Mouse (Mus musculus) heart, postnatal 0 days (tissue): Measurements from ENCODE around the gene Map1lc3b. TPM values are rescaled to one million over a fixed set of nuclear protein-coding genes. Genes with fewer than 3 reads are reported as not detected.

Experiments
- ATAC-seq: fragments of 200-750 bp; cut with Nextera tagmentation; 2 replicates; pipeline ENCODE4 v1.8.0; 2017; ENCODE audit warnings: low read depth, moderate number of reproducible peaks, moderate library complexity; ENCODE audit not compliant: insufficient read depth
- DNase-seq: peaks from one replicate; pipeline ENCODE4 v3.0.0-alpha.2; 2016; ENCODE audit warnings: low spot score
- H3K27ac ChIP-seq: fragments of 300-500 bp; sonication (generic); 2 replicates; pipeline ENCODE4 v1.5.1; 2014; ENCODE audit warnings: low read depth, mild to moderate bottlenecking
- H3K27me3 ChIP-seq: fragments of 300-500 bp; sonication (generic); 2 replicates; pipeline ENCODE4 v1.6.1; 2014; ENCODE audit warnings: low read length, mixed read lengths; ENCODE audit not compliant: control insufficient read depth, insufficient read depth
- H3K36me3 ChIP-seq: fragments of 300-500 bp; sonication (generic); replicated peaks from 2 replicates; pipeline ENCODE4 v1.6.1; 2014; ENCODE audit warnings: low read length, mixed read lengths; ENCODE audit not compliant: control insufficient read depth, insufficient read depth
- H3K4me1 ChIP-seq: fragments of 300-500 bp; sonication (generic); 2 replicates; pipeline ENCODE4 v1.6.1; 2014; ENCODE audit warnings: antibody characterized with exemption; ENCODE audit not compliant: control insufficient read depth, insufficient read depth
- H3K4me2 ChIP-seq: fragments of 300-500 bp; sonication (generic); 2 replicates; pipeline ENCODE4 v1.6.1; 2014; ENCODE audit warnings: low read depth, mild to moderate bottlenecking, low read length, moderate library complexity
- H3K4me3 ChIP-seq: fragments of 300-500 bp; sonication (generic); 2 replicates; pipeline ENCODE4 v1.5.1; 2014; ENCODE audit warnings: low read depth, low read length
- H3K9ac ChIP-seq: fragments of 300-500 bp; sonication (generic); replicated peaks from 2 replicates; pipeline ENCODE4 v1.6.1; 2014; ENCODE audit warnings: low read depth, low read length, mixed read lengths
- H3K9me3 ChIP-seq: fragments of 300-500 bp; sonication (generic); replicated peaks from 2 replicates; pipeline ENCODE4 v1.6.1; 2016; ENCODE audit warnings: low read length; ENCODE audit not compliant: control insufficient read depth
- CTCF ChIP-seq: IDR thresholded peaks from 2 replicates; pipeline ENCODE4 v1.5.1; 2016; ENCODE audit warnings: antibody characterized with exemption, control low read depth, low read depth
- EP300 ChIP-seq: IDR thresholded peaks from 2 replicates; pipeline ENCODE4 v1.6.1; 2016; ENCODE audit warnings: antibody characterized with exemption, low read depth
- WGBS: fragments of 180-500 bp; shearing (Covaris S2); extraction: QIAGEN DNeasy Blood & Tissue Kit; methylation state at CpG from one replicate; pipeline ENCODE4 v1.1.7; 2014; 5-methylcytosine and 5-hydroxymethylcytosine counted together
- polyA plus RNA-seq: library from polyadenylated mRNA; unstranded; fragments of >200 nt; fragmentation: Nextera tagmentation; extraction: Ambion mirVana; gene quantifications from 2 replicates; pipeline ENCODE4 v1.2.1, GENCODE M21; 2015
- total RNA-seq: library from RNA; depleted of rRNA; stranded (reverse); fragments of >200 nt; gene quantifications from 2 replicates; pipeline ENCODE4 v1.2.3, GENCODE M21; 2014; ENCODE audit warnings: low replicate concordance; rRNA removed

Map1lc3b gene
- total RNA-seq (186 and 191 TPM in 2 replicates), polyA plus RNA-seq (313 and 342 TPM in 2 replicates)

DNA sequence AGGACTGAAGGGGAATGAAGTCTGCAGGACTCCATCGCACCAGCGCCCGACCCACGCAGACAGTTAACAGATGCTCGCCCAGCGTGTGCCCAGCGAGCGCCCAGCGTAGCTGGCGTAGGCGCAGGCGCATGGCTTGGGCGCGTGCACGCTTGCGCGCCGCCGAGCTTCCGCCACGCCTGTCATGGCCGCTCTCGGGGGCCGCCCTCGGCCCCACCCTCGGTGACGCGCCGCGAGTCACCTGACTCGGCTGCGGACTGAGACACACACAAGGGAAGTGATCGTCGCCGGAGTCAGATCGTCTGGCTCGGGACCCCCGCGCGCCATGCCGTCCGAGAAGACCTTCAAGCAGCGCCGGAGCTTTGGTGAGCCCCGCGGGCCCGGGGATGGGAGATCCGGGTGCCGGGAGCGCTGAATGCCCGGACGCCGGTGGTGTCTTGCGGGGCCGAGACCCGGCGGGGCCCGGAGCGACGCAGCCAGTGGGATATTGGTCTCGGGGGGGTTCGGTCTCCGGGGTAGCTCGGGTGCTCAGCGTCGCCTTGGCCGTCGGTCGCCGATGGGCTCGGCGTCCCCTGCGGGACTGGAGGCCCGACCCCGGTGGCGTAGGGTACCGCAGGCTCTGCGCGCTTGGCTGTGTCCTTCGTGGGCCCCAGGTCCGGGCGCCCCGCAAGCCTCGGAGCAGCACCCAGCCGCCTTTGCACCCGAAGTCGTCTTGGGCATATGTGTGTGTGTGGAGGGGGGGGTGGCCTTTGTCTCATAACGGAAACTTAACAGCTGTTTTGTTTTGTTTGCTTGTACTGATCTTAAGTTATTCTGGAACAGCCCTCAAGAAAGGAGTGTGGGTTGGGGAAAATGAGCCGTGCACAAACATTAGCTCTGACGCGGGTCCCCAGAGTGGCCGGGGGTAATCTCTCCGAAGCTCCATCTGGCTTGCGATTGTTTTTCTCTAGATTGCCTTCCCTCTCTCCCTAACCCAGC lies at the start of gene Map1lc3b:
Map1lc3b (plus strand) TSS at position 159 of the 975 bp plus-strand sequence.
- ATAC-seq (peak; percentile 86), DNase-seq (peak; percentile 88)
- 1% methylated on average over 94 of the region's 94 CpGs for WGBS
- no peaks in the 10 kb centered on the region for H3K27me3 ChIP-seq
- H3K4me3 ChIP-seq, result peak within 1 kb of the TSS; percentile 99
- H3K27ac ChIP-seq, result peak within 1 kb of the TSS; percentile 87
- peak within 1 kb of the TSS; percentile 98 for H3K9ac ChIP-seq
- H3K36me3 ChIP-seq, result peaks cover 20% of the 10 kb centered on the region
- peak within 1 kb of the TSS; percentile 86 for H3K4me2 ChIP-seq
- H3K9me3 ChIP-seq, result no peaks in the 10 kb centered on the region
- H3K4me1 ChIP-seq, result peaks cover 13% of the 10 kb centered on the region
- no peak for TF ChIP-seq CTCF
- peak; percentile 73; the same call in 1 of the 2 replicates for TF ChIP-seq EP300

DNA sequence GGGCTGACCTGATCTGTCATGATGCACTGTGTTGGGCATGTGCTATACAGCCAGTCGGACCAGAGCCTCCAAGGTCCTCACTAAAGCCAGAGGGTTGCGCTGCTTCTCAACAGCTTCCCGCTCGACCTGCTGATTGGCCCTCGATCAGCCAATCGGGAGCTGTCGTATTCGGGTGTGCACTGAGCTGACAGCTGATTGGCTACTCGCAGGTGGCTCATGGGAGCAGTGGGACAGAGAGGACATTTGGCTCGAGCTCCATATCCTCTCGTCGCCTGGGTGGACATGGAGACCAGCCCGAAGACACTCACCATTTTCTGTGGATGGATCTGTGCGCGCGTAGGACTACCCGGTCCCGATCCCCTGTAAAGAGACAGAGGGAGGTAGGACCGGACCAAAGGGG lies 48.3 kb upstream of the Map1lc3b start:
- DNase-seq, result no peak
- WGBS, result 68% methylated on average over 19 of the region's 19 CpGs
- Histone ChIP-seq H3K4me1 (no peaks in the 10 kb centered on the region), H3K9me3 (no peaks in the 10 kb centered on the region), H3K27me3 (0 out of 2 replicates have a peak, but pooled peaks cover 26% of the 10 kb centered on the region), H3K9ac (no peak overlapping the region), H3K27ac (no peak overlapping the region), H3K4me2 (no peak overlapping the region), H3K4me3 (no peak overlapping the region), H3K36me3 (no peaks in the 10 kb centered on the region)
- no peak for TF ChIP-seq CTCF
- no peak for TF ChIP-seq EP300
- no peak for ATAC-seq

DNA sequence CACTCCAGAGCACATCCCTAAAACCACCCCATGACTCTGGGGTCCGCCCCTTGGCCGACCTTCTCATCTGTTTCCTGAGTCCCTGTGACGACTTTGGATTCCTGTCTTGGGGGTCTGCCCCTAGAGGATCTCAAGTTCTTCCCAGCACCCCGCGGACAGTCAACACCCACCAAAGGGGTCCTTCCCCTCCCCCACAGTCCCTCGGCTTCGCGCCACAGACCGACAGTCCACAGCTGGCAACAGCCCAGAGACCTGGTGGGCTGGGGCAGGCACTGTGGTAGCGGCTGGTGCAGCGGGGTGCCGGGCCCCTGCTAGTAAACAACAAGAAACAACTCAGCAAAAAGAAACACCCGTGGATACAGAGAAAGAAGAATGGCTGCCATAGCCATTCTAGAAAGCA lies 47.3 kb upstream of the Map1lc3b start:
- no peak overlapping the region for H3K4me2 ChIP-seq
- H3K27me3 ChIP-seq, result 0 out of 2 replicates have a peak, but pooled peaks cover 26% of the 10 kb centered on the region
- H3K9ac ChIP-seq, result no peak overlapping the region
- H3K27ac ChIP-seq, result no peak overlapping the region
- ATAC-seq (no peak), DNase-seq (no peak)
- no peaks in the 10 kb centered on the region for H3K9me3 ChIP-seq
- no peaks in the 10 kb centered on the region for H3K36me3 ChIP-seq
- WGBS, result 60% methylated on average over 13 of the region's 13 CpGs
- no peak for TF ChIP-seq EP300
- TF ChIP-seq CTCF, result no peak
- no peak overlapping the region for H3K4me3 ChIP-seq
- no peaks in the 10 kb centered on the region for H3K4me1 ChIP-seq

DNA sequence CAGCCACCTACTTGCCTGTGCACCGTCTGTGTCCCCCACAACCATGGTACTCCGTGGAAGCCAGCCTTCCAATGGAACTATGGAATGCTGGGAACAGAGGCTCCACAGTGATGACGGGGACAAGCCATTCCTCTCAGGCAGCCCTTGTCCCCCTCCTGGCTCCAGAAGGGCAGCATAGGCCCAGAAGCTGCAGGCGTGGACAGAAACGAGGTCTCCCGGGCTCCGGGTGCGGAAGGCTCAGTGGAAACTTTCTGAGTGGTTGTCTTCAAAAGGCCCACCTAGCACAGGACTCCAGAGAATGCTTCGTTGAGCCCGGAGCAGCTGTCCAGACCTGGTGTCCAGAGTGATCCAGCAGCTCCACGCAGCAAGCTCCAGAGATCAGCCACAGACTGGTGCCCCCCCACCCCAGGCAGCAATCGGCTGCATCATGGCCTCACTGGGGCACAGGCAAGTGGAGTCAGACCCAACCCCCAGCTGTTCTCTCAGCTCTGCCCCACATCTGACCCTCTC lies 45.8 kb upstream of the Map1lc3b start, which contains the start of gene 1700018B08Rik:
1700018B08Rik (minus strand) TSS at position 45 of the 510 bp plus-strand sequence.
- H3K27ac ChIP-seq, result no peak within 1 kb of the TSS
- H3K36me3 ChIP-seq, result 0 out of 2 replicates have a peak, but pooled peaks cover 1% of the 10 kb centered on the region
- no peak within 1 kb of the TSS for H3K4me3 ChIP-seq
- H3K4me2 ChIP-seq, result no peak within 1 kb of the TSS
- H3K4me1 ChIP-seq, result no peaks in the 10 kb centered on the region
- H3K9ac ChIP-seq, result no peak within 1 kb of the TSS
- 77% methylated on average over 12 of the region's 12 CpGs for WGBS
- DNase-seq, result no peak
- no peaks in the 10 kb centered on the region for H3K9me3 ChIP-seq
- no peak for TF ChIP-seq EP300
- no peak for TF ChIP-seq CTCF
- no peak for ATAC-seq
- H3K27me3 ChIP-seq, result 0 out of 2 replicates have a peak, but pooled peaks cover 23% of the 10 kb centered on the region

DNA sequence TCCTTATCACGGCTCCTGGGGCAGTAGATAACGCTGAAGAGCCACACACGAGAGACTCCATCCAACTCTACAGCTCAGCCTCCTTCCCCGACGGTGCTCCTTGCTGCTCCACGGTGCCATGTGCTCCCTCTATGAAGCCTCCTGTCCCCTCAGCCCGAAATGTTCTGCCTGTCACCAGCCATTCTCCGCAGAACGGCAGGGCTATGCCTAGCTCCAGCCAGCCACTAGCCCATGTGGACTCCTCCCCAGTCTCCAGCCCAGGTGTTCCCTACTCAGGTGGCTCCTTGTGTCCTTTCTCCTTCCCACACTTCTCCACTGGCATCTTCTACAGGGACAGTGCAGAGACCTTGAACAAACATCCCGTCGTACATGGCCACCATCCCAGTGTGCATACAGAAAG lies 45.2 kb upstream of the Map1lc3b start:
- Histone ChIP-seq H3K27ac (no peak overlapping the region), H3K36me3 (0 out of 2 replicates have a peak, but pooled peaks cover 5% of the 10 kb centered on the region), H3K4me3 (no peak overlapping the region), H3K9me3 (no peaks in the 10 kb centered on the region), H3K9ac (no peak overlapping the region), H3K4me1 (no peaks in the 10 kb centered on the region), H3K27me3 (0 out of 2 replicates have a peak, but pooled peaks cover 17% of the 10 kb centered on the region), H3K4me2 (no peak overlapping the region)
- 41% methylated on average over 11 of the region's 11 CpGs for WGBS
- no peak for DNase-seq
- ATAC-seq, result no peak
- TF ChIP-seq CTCF, result no peak
- TF ChIP-seq EP300, result no peak
